Mouse (Mus musculus): ENCODE measurements around the gene Mrpl28.
A peak's percentile ranks its signal among the peaks of the same experiment; 100 is the strongest.
"Not testable (repeated sequence)": the region's sequence is repeated elsewhere in the genome, so short reads cannot be mapped to it uniquely, and the experiment has no call there.

Gene Mrpl28

DNA sequence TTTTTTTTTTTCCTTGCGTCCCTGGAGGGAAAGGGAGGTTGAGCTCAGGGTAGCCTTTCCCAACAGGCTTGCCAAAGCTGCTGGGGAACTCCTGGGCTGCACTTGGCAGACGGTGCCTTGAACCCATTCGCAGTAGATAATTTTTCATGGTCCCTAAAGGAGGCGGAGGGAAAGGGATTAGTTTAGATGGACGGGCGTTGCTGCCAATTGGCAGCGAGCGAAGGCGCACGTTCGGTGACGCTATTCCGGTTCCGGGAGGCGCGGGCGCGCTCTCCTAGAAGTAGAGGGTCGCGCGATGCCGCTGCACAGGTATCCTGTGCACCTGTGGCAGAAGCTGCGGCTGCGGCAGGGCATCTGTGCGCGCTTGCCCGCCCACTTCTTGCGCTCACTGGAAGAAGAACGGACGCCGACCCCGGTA lies at the start of gene Mrpl28:
Gene Mrpl28 (plus strand): TSS at position 234 of the 418 bp plus-strand sequence.
- peak; percentile 94 for DNase-seq (ENCODE audit: low read depth)

- no peak for DNase-seq (ENCODE audit: low read depth)
Measured at GRCm38 (mm10) chr17:26075246-26075645, 48.1 kb upstream of the Mrpl28 start.

GRCm38 (mm10) chr17:26078851-26079250 lies 44.4 kb upstream of the Mrpl28 start:
- DNase-seq (ENCODE audit: low read depth): no peak

GRCm38 (mm10) chr17:26080867-26081266 lies 42.4 kb upstream of the Mrpl28 start:
- DNase-seq (ENCODE audit: low read depth): no peak

DNA sequence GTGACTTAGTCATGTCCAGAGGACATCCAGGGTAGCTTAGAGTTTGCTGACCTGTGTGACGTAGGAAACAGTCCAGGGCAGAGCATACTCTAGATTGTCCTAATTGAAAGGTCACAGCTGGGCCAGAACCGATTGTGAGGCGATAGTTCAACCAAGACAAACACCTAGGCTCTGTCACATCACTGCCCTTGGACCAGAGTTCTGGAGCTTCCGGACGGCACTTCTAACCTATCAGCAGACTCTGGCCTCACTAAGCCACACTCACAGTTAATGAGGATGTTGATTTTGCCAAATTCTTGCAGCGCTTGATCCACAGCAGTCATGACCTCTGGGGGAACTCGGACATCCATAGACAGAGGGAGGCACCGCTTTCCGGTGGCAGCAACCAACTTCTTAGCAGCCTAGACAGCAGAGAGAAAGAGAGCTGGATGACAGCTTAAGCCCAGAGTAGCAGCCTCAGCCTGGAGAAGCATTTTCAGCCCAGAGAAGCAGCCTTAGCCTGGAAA lies 36.2 kb upstream of the Mrpl28 start:
- DNase-seq (ENCODE audit: low read depth): no peak

DNA sequence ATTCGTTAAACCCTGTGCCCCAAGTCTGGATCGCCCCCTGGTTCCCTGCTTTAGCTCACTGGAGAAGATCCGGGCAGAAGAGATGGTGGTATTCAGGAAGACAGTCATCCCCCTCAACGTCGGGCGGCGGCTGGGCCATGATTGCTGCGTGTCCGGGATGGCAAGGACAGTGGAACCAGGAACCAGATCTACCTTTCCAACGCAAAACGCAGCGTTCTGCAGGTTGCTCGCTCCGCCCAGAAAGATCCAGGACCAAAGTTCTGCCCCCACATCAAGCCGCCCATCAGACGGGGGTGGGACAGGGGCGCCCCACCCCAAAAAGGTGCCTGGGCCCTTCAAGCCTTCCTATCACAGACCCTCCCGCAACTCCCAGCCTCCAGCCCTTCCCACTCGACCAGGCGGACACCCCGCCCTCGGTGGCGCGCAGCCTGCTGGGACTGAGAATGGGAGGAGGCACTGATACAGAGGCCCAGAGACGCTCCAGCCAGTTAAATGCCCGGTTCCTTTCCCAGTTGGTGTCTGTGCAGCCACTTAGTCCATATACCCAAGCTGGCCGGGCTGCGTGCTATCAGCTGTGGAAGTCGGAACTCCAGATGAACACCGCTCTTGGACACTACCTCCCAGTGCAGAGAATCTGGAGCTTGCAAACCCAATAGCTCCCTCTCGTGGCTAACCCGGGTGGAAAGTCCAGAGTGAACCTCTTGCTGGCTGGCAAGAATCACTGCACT lies 33.2 kb upstream of the Mrpl28 start, which contains the start of gene Decr2:
Gene Decr2 (minus strand): TSS at position 433 of the 728 bp plus-strand sequence.
- DNase-seq (ENCODE audit: low read depth): peak; percentile 90

GRCm38 (mm10) chr17:26094531-26095110 lies 28.7 kb upstream of the Mrpl28 start:
- DNase-seq (ENCODE audit: low read depth): no peak

DNA sequence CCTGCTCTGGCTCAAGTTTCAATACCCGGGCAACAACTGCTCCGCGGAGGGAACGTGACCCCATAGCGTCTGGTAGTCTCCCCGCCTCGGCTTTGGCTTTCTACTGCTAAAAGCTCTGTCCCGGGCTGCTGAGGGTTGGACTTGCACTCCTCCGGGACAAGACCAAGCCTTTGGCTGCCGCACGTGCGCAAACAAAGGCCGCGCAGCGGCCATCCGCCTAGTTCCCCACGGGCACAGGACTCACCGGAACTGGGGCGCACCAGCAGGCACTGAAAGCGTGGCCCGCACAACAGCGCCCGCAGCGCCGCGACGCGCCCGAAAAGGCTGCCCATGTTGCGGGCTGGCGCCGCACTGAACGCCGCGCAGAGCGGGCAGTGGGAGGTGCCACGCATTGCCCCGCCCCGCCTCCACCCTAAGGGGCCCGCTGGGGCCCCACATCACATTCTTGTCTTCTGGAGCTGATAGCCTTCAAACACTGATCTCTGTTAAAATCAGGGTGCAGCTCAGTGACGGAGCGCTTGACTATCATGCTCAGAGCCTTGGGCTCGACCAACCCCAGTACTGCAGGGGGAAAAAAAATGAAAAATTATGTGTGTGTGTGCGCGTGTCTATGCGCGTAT lies 28.1 kb upstream of the Mrpl28 start, which contains the start of gene Nme4:
Gene Nme4 (minus strand): TSS at position 482 of the 620 bp plus-strand sequence.
- DNase-seq (ENCODE audit: low read depth): peak; percentile 50

DNA sequence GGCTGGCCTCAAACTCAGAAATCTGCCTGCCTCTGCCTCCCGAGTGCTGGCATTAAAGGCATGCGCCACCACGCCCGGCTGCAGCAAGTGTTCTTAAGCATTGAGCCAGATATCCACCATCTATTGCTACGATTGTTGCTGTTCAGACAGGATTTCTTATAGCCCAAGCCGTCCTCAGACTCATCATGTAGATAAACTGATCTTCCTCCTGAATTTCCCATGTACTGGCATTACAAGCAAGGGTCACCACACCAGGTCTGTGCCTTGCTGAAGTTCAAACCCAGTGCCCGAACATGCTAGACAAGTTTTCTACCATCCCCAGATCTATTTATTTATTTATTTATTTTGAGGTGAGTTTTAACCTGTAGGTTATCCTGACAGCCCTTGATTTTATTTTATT lies 24.8 kb upstream of the Mrpl28 start:
- DNase-seq (ENCODE audit: low read depth): no peak

DNA sequence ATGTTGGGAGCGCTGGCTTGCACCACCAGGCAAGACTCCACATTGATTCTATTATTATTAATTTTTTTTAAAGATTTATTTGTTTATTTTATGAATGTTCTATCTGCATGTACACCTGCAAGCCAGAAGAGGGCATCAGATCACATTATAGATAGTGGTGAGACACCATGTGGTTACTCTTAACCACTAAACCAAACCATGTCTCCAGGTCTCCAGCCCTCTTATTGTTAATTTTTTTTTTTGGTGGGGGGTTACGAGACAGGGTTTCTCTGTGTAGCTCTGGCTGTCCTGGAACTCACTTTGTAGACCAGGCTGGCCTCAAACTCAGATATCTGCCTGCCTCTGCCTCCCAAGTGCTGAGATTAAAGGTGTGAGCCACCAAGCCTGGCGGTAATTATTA lies 24.0 kb upstream of the Mrpl28 start:
- DNase-seq (ENCODE audit: low read depth): not testable (repeated sequence)

- no peak for DNase-seq (ENCODE audit: low read depth)
Measured at GRCm38 (mm10) chr17:26100166-26100565, 23.1 kb upstream of the Mrpl28 start.

GRCm38 (mm10) chr17:26101478-26101877 lies 21.8 kb upstream of the Mrpl28 start:
- no peak for DNase-seq (ENCODE audit: low read depth)

GRCm38 (mm10) chr17:26105619-26106018 lies 17.7 kb upstream of the Mrpl28 start:
- DNase-seq (ENCODE audit: low read depth): no peak

DNA sequence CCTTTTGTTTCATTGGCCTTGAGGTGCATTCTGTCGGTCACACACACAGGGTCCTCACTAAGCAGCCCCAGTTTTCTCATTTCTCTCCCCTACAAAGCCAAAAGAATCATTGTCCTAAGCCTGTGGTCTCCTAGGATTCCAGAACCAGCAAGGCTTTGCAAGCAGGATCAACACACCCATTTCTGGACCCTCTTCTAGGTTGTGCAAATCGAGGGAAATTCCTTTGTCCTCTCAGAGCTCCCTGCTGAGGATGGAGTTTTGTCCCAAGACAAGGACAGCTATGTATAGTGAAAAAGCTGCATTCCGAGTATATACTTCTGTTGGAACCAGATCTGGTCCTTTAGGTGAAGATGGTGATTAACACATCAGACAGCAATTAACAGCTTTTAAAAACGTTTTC lies 13.1 kb upstream of the Mrpl28 start:
- no peak for DNase-seq (ENCODE audit: low read depth)

DNA sequence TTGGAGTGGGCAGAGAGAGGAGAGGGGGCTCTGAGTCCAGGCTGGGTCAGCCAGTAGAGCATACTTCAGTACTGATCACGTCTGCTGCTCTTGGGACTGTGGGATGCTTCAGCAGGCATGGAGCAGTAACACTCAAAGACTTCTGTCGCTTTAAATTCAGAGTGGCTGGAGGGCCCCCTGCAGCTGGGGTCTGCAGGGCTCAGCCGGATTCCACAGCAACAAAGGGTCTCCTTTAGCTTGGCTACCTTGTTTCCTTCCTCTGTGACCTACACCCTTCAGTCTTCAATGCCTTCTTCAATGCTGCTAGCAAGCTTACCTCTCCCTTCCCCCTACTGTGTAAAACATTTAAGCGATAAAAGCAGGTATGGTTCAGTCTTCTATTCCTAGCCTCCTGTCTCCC lies 12.3 kb upstream of the Mrpl28 start:
- no peak for DNase-seq (ENCODE audit: low read depth)

- DNase-seq (ENCODE audit: low read depth): no peak
Measured at GRCm38 (mm10) chr17:26111722-26112121, 11.6 kb upstream of the Mrpl28 start.

GRCm38 (mm10) chr17:26112751-26113150 lies 10.5 kb upstream of the Mrpl28 start:
- no peak for DNase-seq (ENCODE audit: low read depth)

GRCm38 (mm10) chr17:26113181-26113948 lies 9.9 kb upstream of the Mrpl28 start, which contains the start of gene Tmem8:
TSS of gene Tmem8 (plus strand) at chr17:26113299.
- DNase-seq (ENCODE audit: low read depth): no peak

- DNase-seq (ENCODE audit: low read depth): no peak
Measured at GRCm38 (mm10) chr17:26114061-26114460, 9.2 kb upstream of the Mrpl28 start.

DNA sequence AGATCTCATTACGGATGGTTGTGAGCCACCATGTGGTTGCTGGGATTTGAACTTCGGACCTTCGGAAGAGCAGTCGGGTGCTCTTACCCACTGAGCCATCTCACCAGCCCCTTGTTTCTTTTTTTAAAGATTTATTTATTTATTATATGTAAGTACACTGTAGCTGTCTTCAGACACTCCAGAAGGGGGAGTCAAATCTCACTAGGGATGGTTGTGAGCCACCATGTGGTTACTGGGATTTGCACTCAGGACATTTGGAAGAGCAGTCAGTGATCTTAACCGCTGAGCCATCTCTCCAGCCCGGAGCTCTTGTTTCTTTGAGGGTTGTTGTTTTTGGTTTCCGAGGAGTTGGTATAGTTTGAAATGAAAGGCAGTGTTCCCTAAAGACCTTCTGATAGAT lies 8.8 kb upstream of the Mrpl28 start:
- not testable (repeated sequence) for DNase-seq (ENCODE audit: low read depth)

DNA sequence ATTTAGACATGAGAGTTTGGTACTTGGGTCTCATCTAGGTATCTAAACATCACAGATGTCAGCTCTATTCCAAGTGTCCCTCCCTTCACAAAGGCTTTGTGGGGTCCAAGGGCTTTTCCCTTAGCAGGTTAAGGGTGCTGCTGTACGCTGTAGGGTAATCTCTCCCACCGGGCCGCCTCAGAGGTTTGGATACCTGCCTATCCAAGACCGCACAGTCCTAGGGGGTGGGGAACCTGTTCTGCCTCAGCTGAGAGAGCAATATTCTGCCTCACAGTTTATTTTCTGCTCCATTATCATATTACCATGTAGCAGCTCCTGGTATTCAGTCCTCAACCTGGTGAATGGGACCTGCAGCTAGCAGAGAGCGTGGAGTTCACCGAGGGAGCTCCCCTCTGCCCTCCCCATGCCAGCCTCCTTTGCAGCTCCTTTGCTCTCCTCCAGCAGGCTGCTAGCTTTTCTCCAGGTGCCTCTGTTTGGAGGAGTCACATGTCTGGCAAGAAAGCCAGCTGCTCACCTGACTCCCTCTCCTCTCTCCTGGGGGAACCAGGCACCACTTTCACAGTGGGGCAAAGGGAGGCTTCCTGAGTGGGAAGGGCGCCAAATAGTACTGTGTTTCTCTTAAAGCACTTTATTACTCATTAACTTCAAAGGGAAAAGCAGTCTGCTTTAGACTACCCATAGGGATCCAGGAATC lies 7.9 kb upstream of the Mrpl28 start:
- no peak for DNase-seq (ENCODE audit: low read depth)
